Mouse (Mus musculus): ENCODE data around the gene Ntn1.

Gene Ntn1

DNA sequence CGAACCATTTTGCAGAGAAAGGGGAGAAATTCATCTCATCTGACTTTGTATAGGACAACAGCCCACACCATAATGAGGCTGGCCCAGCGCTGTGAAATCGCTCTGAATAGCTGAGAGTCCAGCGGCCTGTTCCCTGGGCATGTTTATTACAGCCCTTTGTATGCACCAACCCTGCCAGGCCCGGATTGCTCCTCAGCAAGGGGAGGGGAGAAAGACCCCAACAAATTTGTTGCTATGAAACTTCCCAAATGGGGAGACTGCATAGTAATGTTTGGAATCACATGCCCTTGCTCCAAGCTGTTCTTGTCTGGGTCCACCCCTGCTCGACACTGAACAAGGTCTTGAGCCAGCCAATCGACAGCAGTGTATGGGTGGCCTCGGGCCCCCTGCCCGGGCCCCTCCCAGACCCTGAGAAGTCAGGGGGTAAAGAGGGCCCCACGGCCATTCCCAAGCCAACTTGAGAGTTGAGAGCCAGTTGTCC lies 126.3 kb downstream of the Ntn1 start:
- DNase-seq (ENCODE audit: low read depth in 1 of 2, low spot score in 2 of 2): no peak

DNA sequence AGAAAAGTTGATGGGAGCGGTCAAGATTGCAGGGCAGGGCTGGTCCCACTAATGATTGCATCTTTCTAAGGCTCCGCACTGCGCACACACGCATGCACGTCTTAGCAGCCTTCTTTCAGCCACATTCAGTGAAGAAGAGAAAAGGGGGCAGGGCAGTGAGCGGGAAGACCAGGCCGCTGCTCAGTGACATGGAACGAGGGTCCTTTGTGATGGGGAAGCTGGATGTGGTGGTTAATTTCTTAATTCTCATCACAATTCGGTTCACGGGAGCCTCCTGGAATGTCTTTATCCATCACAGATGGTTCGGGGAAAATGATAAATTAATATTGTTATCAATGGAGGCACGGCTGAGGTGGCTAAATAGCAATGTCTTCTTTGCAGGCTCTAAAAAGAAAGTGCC lies 126.8 kb downstream of the Ntn1 start:
- DNase-seq (ENCODE audit: low read depth in 1 of 2, low spot score in 2 of 2): no peak

DNA sequence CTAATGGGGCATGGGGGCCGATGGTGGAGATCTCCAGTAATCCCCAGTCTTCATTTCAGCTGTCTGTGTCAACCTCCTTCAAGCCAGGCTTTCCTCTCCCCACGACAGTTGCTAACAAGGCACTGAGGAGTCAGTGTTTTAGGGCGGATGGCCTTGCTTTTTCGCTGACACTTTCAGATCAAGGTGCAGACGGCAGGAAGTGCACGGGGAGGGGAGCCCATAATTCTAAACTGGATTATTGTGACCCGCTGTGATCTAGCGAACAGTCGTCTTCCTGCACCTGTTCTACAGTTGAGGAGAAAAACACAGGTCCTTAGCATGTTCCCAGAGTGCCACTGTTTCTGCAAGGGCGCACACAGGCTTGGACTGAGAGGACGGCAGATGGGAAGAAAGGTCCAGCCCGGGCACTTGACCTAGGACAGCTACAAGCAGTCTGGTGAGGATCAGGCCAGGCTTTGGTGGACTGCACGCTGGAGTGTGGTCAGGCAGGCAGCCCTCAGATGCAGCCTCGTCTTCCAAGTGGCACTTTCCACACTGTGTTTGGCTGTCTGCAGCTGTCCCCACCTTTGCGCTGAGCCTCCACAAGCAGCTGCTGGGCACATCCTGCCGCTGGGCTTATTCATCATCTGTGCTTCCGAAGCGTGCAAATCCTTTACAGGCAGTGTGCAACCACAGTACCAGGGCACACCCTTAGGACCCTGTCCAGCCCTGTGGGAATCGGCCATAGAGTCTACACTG lies 129.7 kb downstream of the Ntn1 start:
- no peak for DNase-seq (ENCODE audit: low read depth in 1 of 2, low spot score in 2 of 2)

GRCm38 (mm10) chr11:68264276-68264675 lies 136.3 kb downstream of the Ntn1 start:
- no peak for DNase-seq (ENCODE audit: low read depth in 1 of 2, low spot score in 2 of 2)

DNA sequence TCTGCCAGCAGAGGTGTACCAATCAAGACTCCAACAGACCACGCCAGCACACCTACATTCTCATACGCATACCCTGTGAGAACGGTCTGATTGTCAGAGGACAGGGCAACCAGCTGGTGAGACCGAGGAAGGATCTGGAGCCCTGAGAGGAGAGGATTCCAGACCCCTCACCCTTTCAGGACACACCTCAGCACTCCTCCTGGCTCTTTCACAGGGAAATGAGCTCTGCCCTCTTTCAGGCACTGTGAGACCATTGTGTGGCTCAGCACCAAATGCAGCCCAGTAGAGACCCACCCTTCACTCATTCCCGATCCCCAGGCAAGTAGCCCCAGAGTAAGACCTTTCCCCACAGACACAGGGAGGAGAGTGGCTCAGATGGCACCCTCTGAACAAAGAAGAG lies 137.5 kb downstream of the Ntn1 start:
- DNase-seq (ENCODE audit: low read depth in 1 of 2, low spot score in 2 of 2): no peak

- DNase-seq (ENCODE audit: low read depth in 1 of 2, low spot score in 2 of 2): no peak
Observed at GRCm38 (mm10) chr11:68261162-68261892, 139.3 kb downstream of the Ntn1 start.

GRCm38 (mm10) chr11:68260399-68260798 lies 140.2 kb downstream of the Ntn1 start:
- no peak for DNase-seq (ENCODE audit: low read depth in 1 of 2, low spot score in 2 of 2)

- no peak for DNase-seq (ENCODE audit: low read depth in 1 of 2, low spot score in 2 of 2)
Observed at GRCm38 (mm10) chr11:68258498-68258897, 142.1 kb downstream of the Ntn1 start.

GRCm38 (mm10) chr11:68253531-68253930 lies 147.1 kb downstream of the Ntn1 start:
- DNase-seq (ENCODE audit: low read depth in 1 of 2, low spot score in 2 of 2): no peak

DNA sequence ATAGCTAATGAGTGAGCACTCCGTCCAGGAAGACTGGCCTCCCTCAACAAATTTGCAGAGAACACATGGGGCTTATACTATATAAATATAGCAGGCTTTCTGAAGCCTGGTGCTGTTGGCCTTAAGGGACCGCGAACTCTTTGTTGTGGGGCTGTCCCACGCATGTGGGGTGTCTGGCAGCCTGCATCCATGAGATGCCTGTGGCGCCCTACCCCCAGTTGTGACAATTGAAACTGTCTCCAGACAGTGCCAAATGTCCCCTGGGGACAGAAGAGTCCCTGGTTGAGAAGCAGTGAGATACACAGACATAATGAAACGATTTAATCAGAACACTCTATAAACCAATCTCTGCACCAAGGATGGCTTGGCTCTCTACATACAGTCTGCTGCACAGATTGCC lies 150.5 kb downstream of the Ntn1 start:
- no peak for DNase-seq (ENCODE audit: low read depth in 1 of 2, low spot score in 2 of 2)

- DNase-seq (ENCODE audit: low read depth in 1 of 2, low spot score in 2 of 2): no peak
Observed at GRCm38 (mm10) chr11:68247897-68248296, 152.7 kb downstream of the Ntn1 start.

DNA sequence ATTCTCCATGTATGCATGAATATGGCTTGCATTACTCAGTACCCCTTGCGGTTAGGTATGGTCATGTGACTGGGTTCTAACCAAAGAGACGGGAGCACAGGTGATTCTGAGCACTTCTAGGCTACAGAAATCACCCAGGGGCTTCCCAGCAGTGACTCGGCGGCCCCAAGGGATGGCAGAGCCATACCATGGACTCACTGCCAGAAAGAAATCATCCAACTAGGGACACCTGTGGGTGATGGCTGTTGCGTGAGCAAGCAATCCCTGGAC lies 155.7 kb downstream of the Ntn1 start:
- no peak for DNase-seq (ENCODE audit: low read depth in 1 of 2, low spot score in 2 of 2)

GRCm38 (mm10) chr11:68244254-68244991 lies 156.2 kb downstream of the Ntn1 start:
- no peak for DNase-seq (ENCODE audit: low read depth in 1 of 2, low spot score in 2 of 2)

DNA sequence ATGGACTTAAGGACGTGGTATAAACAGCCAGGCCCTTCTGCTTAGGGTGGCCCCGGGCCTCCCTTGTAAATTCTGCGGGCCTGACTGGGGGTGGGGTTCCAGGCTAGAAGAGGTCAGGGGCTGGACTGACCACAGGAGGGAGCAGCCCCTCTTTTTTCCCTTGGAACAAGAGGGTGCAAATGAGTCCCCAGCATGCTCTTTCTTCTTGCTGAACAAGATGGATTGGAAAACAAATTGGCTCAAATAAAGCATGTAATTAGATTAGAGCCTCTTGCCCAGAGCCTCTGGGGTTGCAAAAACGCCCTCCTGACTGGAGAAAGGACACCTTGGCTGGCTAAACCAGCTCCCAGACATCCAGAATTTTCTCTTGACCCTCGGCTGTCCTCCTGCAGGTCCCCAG lies 160.9 kb downstream of the Ntn1 start:
- DNase-seq (ENCODE audit: low read depth in 1 of 2, low spot score in 2 of 2): no peak

DNA sequence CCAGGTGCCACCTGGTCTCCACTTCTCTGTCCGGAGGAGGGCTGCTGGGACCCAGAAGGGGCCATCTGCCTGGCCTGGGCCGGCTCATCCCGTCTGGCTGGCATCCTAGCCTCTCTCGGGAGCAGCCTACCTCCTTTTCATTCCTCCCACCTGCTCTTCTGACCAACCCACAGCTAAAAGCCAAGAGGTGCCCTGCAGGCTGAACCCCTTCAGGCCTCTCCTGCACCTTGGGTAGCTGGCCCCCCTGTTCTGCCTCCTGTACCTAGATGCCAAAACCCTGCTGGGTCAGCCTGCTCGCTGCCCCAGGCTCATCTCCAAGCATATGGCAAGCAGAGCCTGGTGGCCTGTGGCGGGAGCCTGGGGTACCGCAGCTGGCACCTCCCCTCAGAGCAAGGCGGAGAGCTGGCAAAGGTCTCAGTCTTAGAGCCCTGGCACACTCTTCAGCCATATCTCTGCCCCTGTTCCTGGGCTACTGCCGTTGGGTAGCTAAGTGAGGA lies 167.1 kb downstream of the Ntn1 start:
- DNase-seq (ENCODE audit: low read depth in 1 of 2, low spot score in 2 of 2): no peak

- DNase-seq (ENCODE audit: low read depth in 1 of 2, low spot score in 2 of 2): no peak
Observed at GRCm38 (mm10) chr11:68231558-68231957, 169.1 kb downstream of the Ntn1 start.

DNA sequence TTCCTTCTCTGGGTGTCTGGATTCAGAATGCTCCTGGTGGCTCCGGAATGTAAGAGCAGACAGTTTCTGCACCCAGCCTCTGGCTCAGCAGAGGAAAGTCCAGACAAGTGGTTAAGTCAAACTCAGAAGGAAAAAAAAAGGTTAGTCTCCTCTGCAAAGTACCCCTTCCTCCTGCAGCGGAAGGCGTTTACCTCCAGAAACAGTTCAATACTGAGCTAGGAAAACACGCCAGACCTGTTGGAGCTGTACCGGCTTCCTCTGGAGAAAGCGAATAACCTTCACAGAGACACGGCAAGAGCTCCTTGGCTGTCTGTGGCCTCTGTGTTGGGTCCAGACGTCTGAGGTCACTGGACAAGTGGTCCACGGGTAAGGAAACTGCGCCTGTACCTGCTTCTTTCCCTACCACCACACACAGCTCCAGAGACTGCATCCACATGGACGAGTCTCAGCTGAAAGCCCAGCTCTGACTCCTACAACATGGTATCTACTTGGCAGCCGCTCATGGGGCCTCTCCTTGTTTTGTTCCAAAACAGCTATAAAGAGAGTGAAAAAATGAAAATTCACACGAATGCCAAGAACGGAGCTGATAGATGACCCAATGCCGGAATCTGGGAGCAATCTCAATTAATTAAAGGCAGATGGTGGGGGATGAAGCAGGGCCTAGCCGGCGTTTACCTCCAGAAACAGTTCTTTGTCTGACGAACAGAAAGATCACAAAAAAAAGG lies 171.5 kb downstream of the Ntn1 start:
- DNase-seq (ENCODE audit: low read depth in 1 of 2, low spot score in 2 of 2): no peak

DNA sequence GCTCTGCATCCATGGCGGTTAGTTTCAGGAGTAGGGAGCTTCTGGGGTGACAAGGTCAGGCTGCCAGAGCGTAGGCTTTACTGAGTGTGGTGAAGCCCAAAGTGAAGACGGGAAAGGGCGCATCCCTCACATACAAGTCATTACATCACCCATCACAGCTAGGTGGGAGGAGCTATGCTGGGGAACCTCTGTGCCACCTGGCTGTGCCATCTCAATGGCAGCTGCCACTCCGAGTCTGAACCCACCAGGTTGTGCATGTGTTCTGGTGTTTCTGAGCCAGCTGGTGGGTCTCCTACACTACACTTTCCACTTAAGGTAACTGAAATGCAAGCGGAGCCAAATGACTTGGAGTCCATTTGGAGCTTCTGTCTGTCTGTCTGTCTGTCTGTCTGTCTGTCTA lies 172.8 kb downstream of the Ntn1 start:
- DNase-seq (ENCODE audit: low read depth in 1 of 2, low spot score in 2 of 2): no peak

DNA sequence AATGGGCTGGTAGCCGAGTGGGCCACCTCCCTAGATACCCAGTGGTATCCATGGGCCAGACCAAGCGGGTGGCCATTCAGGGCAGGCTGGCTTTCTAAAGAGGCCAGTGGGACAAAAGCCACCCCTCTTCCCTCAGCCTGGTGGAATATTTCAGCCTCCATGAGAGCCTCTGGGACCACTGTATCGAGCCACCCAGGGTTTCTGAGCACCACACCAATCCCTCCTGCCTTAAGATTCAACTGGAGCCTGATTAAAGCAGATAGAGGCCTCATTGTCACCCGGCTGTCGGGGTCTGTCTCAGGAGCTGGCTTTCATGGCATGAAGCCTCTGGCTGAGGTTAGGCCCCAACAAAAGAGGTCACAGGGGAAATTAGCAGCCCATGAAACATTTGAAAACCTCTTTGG lies 174.0 kb downstream of the Ntn1 start:
- no peak for DNase-seq (ENCODE audit: low read depth in 1 of 2, low spot score in 2 of 2)

- DNase-seq (ENCODE audit: low read depth in 1 of 2, low spot score in 2 of 2): no peak
Observed at GRCm38 (mm10) chr11:68223143-68223542, 177.5 kb downstream of the Ntn1 start.

DNA sequence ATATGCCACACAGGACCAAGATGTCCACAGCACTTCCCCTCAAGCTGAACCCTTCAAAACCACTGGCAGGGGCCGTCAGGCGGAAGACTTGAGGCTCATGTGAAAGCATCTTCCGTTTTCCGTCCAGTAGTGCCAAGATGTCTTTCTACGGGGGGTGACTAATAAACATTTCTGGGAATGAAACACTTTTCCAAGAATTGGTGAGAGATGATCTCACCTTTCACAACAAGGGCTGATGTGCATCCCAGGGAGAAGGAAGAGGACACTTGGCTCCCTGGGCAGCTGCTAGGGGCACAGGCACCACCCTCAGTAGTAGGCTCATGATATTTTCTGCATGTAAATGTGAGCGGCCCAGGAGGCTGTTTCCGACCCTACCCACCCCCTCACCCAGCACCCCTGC lies 178.4 kb downstream of the Ntn1 start:
- DNase-seq (ENCODE audit: low read depth in 1 of 2, low spot score in 2 of 2): no peak

All from monocyte, adult 2 months (primary cell).